Mouse (Mus musculus) frontal cortex, postnatal 14 days (tissue): Measurements from ENCODE around the gene Hsph1.

Experiments used
- DNase-seq, 2 experiments: peaks; one replicate each; pipeline ENCODE4 v3.0.0; 2022; ENCODE audit warnings: low spot score in 2 of 2

Hsph1 gene

GRCm38 (mm10) chr5:149642366-149642765 lies 6.2 kb upstream of the Hsph1 start:
- no peak for DNase-seq

- DNase-seq = no peak
These were observed 5.2 kb upstream of the Hsph1 start for GRCm38 (mm10) chr5:149641277-149641892.

GRCm38 (mm10) chr5:149637306-149637705 lies 1.1 kb upstream of the Hsph1 start:
- DNase-seq = no peak

GRCm38 (mm10) chr5:149635556-149635955 lies 620 bp downstream of the Hsph1 start:
- DNase-seq = no peak

GRCm38 (mm10) chr5:149634409-149635035 lies 1.7 kb downstream of the Hsph1 start:
- no peak for DNase-seq

- no peak for DNase-seq
These were observed 10.6 kb downstream of the Hsph1 start for GRCm38 (mm10) chr5:149625547-149625946.

- no peak for DNase-seq
These were observed 12.1 kb downstream of the Hsph1 start for GRCm38 (mm10) chr5:149623815-149624675.

GRCm38 (mm10) chr5:149622644-149623043 lies 13.5 kb downstream of the Hsph1 start:
- no peak for DNase-seq

GRCm38 (mm10) chr5:149622152-149622551 lies 14.0 kb downstream of the Hsph1 start:
- no peak for DNase-seq

GRCm38 (mm10) chr5:149617776-149618425 lies 18.3 kb downstream of the Hsph1 start:
- DNase-seq = no peak

- no peak for DNase-seq
These were observed 19.4 kb downstream of the Hsph1 start for GRCm38 (mm10) chr5:149616817-149617216.

GRCm38 (mm10) chr5:149616138-149616537 lies 20.0 kb downstream of the Hsph1 start:
- DNase-seq = no peak

- DNase-seq = peak in 1 of 2 experiments; percentile 31
These were observed 23.4 kb downstream of the Hsph1 start for GRCm38 (mm10) chr5:149612740-149613139.

GRCm38 (mm10) chr5:149612165-149612518 lies 24.0 kb downstream of the Hsph1 start:
- no peak for DNase-seq

GRCm38 (mm10) chr5:149611476-149612164 lies 24.6 kb downstream of the Hsph1 start:
- DNase-seq = no peak

GRCm38 (mm10) chr5:149607083-149607720 lies 29.0 kb downstream of the Hsph1 start:
- DNase-seq = no peak

GRCm38 (mm10) chr5:149603241-149603640 lies 32.9 kb downstream of the Hsph1 start:
- DNase-seq = no peak

- DNase-seq = no peak
These were observed 34.2 kb downstream of the Hsph1 start for GRCm38 (mm10) chr5:149601996-149602395.

GRCm38 (mm10) chr5:149597351-149597750 lies 38.8 kb downstream of the Hsph1 start:
- no peak for DNase-seq

- DNase-seq = no peak
These were observed 42.0 kb downstream of the Hsph1 start for GRCm38 (mm10) chr5:149594215-149594614.

- DNase-seq = no peak
These were observed 46.2 kb downstream of the Hsph1 start for GRCm38 (mm10) chr5:149589932-149590331.
